Mouse (Mus musculus) midbrain, embryonic 10.5 days (tissue): ENCODE measurements around the gene Hmgb1. TPM values are rescaled to one million over a fixed set of nuclear protein-coding genes. Genes with fewer than 3 reads are reported as not detected.

Experiments
- DNase-seq: peaks from one replicate; pipeline ENCODE4 v3.0.0-alpha.2; 2017; ENCODE audit warnings: low spot score
- H3K27ac ChIP-seq: fragments of 300-500 bp; sonication (generic); replicated peaks from 2 replicates; pipeline ENCODE4 v1.5.1; 2016; ENCODE audit warnings: mild to moderate bottlenecking
- H3K27me3 ChIP-seq: fragments of 300-500 bp; sonication (generic); 2 replicates; pipeline ENCODE4 v1.6.1; 2016; ENCODE audit warnings: low read depth, mild to moderate bottlenecking; ENCODE audit not compliant: poor library complexity, severe bottlenecking
- H3K36me3 ChIP-seq: fragments of 300-500 bp; sonication (generic); 2 replicates; pipeline ENCODE4 v1.6.1; 2016; ENCODE audit warnings: mild to moderate bottlenecking, moderate library complexity
- H3K4me1 ChIP-seq: fragments of 300-500 bp; sonication (generic); 2 replicates; pipeline ENCODE4 v1.6.1; 2016
- H3K4me3 ChIP-seq: fragments of 300-500 bp; sonication (generic); 2 replicates; pipeline ENCODE4 v1.5.1; 2016; ENCODE audit warnings: mild to moderate bottlenecking, moderate library complexity
- H3K9me3 ChIP-seq: fragments of 300-500 bp; sonication (generic); replicated peaks from 2 replicates; pipeline ENCODE4 v1.6.1; 2016; ENCODE audit warnings: mild to moderate bottlenecking
- WGBS: fragments of 180-500 bp; shearing (Covaris S2); methylation state at CpG from one replicate; pipeline ENCODE4 v1.1.7; 2016; 5-methylcytosine and 5-hydroxymethylcytosine counted together
- polyA plus RNA-seq: library from polyadenylated mRNA; unstranded; fragments of >200 nt; fragmentation: Nextera tagmentation; extraction: Ambion mirVana; gene quantifications from 2 replicates; pipeline ENCODE4 v1.2.1, GENCODE M21; 2016

Gene Hmgb1
- polyA plus RNA-seq, 1 experiment from 2014 or later: 1,420 TPM

DNA sequence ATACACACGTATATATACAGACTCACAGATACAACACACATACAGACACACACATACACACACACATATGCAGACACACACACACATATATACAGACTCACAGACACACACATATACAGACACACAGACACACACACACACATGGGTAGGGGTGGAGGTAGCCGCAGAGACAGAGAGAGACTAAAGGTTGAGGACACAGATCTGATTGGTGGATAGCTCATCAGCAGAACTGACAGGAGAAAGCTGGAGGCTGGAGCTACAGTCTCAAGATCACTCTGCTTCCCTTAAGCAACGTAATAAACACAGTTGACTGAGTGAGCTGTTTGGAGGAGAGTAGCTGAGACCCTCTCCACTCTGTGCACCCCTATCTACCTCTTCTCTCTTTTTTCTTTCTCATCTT lies 75.1 kb downstream of the Hmgb1 start:
- H3K4me1 ChIP-seq: peaks cover 13% of the 10 kb centered on the region
- no peaks in the 10 kb centered on the region for H3K36me3 ChIP-seq
- H3K9me3 ChIP-seq: no peaks in the 10 kb centered on the region
- DNase-seq: no peak
- no peaks in the 10 kb centered on the region for H3K27me3 ChIP-seq
- no peak overlapping the region for H3K4me3 ChIP-seq
- no peak overlapping the region for H3K27ac ChIP-seq
- WGBS: 84% methylated on average over 3 of the region's 3 CpGs

DNA sequence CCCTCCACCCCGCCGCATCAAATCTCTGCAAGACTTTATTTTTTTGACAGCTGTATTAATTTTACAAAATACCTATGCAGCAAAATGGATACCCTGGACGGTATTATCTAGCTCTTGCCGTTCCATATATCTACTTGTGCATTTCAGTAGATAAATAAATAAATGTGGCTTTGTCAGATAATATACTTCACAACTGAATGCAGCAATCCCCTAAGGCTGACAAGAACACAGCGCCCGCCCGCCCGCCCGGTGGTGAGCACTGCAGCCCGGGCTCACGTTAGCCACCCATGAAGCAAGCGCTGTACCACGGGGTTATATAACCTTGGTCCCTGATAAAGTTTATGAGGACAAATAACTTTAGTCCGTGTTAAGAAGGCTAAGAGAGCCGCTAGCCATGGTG lies 76.1 kb downstream of the Hmgb1 start:
- H3K4me3 ChIP-seq: no peak overlapping the region
- DNase-seq: no peak
- no peaks in the 10 kb centered on the region for H3K27me3 ChIP-seq
- H3K9me3 ChIP-seq: no peaks in the 10 kb centered on the region
- no peaks in the 10 kb centered on the region for H3K36me3 ChIP-seq
- no peak overlapping the region for H3K27ac ChIP-seq
- H3K4me1 ChIP-seq: peaks cover 13% of the 10 kb centered on the region
- 91% methylated on average over 15 of the region's 15 CpGs for WGBS

DNA sequence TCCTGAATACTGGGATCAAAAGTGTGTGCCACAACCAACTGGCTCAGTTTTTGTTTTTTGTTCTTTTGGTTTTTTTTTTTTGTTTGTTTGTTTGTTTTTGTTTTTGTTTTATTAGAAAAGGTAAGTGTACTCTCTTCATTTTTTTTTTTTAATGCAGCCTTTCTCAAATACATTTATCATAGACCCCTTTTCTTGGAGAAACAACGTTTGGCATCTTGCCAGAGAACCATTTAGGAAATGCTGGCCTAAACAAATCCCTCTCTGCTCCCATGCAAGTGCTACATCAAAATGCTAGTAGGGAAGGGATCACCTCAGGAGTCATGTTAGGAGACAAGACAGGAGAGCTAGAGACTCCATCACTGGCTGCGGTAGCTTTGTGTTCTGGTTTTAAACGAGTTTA lies 76.7 kb downstream of the Hmgb1 start:
- WGBS: 76% methylated on average over 3 of the region's 3 CpGs
- no peak overlapping the region for H3K4me3 ChIP-seq
- DNase-seq: no peak
- no peak overlapping the region for H3K27ac ChIP-seq
- H3K4me1 ChIP-seq: peaks cover 13% of the 10 kb centered on the region
- H3K27me3 ChIP-seq: no peaks in the 10 kb centered on the region
- H3K36me3 ChIP-seq: no peaks in the 10 kb centered on the region
- no peaks in the 10 kb centered on the region for H3K9me3 ChIP-seq

DNA sequence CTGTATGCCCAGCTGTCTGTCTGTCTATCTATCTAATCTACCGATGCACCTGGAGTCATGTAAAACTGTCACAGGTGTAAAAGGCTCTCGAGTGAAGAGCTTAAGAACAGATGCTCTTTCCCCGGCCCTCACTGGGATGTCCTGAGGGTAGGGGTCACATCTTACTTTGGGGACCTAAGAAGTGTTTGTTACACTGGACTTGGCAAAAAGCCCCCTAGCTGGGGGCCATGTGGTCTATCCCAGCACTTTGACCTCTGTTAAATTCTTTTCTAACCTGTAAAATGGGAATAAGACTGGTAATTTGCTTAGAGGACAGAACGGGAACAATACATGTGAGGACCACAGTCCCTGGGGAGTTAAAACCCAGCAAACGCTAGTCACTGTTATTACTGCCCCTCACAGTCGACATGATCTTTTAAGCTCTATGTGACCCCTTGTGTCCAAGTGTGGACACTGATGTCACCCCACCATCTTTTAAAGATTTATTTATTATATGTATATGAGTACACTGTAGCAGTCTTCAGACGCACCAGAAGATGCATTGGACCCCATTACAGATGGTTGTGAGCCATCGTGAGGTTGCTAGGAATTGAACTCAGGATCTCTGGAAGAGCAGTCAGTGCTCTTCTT lies 80.1 kb downstream of the Hmgb1 start:
- no peak for DNase-seq
- no peaks in the 10 kb centered on the region for H3K36me3 ChIP-seq
- no peak overlapping the region for H3K27ac ChIP-seq
- no peaks in the 10 kb centered on the region; the same call in 1 of the 2 replicates for H3K9me3 ChIP-seq
- H3K4me1 ChIP-seq: peaks cover 3% of the 10 kb centered on the region; the same call in 1 of the 2 replicates
- WGBS: 85% methylated on average over 8 of the region's 8 CpGs
- no peak overlapping the region for H3K4me3 ChIP-seq
- H3K27me3 ChIP-seq: no peaks in the 10 kb centered on the region

DNA sequence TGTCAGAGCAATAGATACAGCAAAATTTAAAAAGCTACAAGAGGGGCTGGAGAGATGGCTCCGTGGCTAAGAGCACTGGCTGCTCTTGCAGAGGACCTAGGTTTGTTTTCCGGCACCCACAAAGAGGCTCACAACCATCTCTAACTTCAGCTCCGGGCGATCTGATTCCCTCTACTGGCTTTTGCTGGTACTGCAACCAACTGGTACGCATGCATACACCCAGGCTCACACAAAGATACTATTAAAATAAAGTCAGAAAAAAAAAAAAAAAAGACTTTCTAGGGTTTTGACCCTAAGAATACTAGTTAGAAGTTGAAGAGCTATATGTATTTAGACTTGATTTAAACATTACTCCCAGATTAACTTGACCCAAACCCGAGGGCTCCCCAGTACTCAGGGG lies 82.4 kb downstream of the Hmgb1 start:
- Histone ChIP-seq H3K27me3 (no peaks in the 10 kb centered on the region), H3K27ac (no peak overlapping the region), H3K4me3 (no peak overlapping the region), H3K9me3 (no peaks in the 10 kb centered on the region; the same call in 1 of the 2 replicates), H3K36me3 (no peaks in the 10 kb centered on the region), H3K4me1 (peaks cover 2% of the 10 kb centered on the region; the same call in 1 of the 2 replicates)
- DNase-seq: no peak
- WGBS: 81% methylated on average over 6 of the region's 6 CpGs

DNA sequence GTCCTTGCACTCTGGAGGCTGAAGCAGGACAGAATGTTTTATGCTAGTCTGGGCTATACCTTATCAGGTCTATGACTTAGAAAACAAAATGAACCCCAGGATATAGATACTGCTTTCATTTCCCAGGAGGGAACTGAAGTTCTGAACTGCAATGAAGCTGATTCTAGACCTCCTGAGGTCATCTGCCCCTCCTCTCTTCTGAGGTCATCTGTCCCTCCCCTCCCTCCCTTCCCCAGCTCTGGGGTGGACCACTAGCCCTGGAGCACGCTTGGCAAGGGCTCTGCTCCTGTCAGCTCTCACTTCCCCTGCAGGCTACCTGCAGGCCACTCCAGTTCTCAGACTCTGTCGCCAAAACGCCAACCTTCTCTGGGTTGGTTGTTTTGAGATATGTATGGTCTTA lies 84.2 kb downstream of the Hmgb1 start:
- H3K9me3 ChIP-seq: no peaks in the 10 kb centered on the region; the same call in 1 of the 2 replicates
- WGBS: 82% methylated on average over 3 of the region's 3 CpGs
- DNase-seq: no peak
- no peak overlapping the region for H3K27ac ChIP-seq
- H3K4me1 ChIP-seq: no peaks in the 10 kb centered on the region
- H3K36me3 ChIP-seq: no peaks in the 10 kb centered on the region
- H3K4me3 ChIP-seq: no peak overlapping the region
- H3K27me3 ChIP-seq: no peaks in the 10 kb centered on the region

DNA sequence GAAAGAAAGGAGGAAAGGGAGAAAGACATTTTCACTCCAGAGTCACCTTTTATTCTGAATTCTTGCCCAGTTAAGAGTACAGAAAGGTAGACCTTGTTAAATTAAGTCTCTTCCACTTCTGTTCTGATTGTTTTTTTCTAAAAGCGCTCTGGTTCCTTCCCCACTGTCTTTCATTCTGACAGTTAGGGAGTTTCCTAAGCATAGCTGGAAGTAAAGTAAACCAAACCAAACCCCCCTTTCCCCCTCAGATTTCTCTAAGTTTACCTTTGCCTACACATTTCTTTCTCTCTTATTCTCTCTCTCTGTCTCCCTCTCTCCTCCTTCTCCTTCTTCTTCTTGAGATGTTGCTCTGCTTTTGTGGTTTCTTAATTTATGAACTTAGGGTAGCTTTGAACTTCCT lies 85.3 kb downstream of the Hmgb1 start:
- H3K9me3 ChIP-seq: no peaks in the 10 kb centered on the region; the same call in 1 of the 2 replicates
- H3K4me1 ChIP-seq: no peaks in the 10 kb centered on the region
- DNase-seq: no peak
- 86% methylated on average over 1 of the region's 1 CpGs for WGBS
- no peaks in the 10 kb centered on the region for H3K27me3 ChIP-seq
- H3K4me3 ChIP-seq: no peak overlapping the region
- no peaks in the 10 kb centered on the region for H3K36me3 ChIP-seq
- H3K27ac ChIP-seq: no peak overlapping the region

DNA sequence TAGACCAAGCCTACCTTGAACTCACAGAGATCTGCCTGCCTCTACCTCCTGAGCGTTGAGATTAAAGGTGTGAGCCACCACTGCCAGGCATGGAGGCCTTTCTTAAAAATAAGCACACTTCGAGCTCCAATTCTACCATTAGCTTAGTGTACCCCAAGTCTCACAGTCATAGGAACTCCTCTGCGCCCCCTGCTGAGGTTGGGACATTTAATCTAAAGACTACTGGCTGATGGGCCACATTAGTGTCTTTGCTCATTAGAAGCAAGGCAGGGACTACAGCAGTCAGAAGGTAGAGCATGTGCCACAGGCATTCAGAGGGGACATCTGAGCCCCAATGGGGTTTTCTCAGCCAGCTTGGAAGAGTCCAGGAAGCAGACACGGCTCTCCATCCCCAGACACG lies 86.4 kb downstream of the Hmgb1 start:
- Histone ChIP-seq H3K4me1 (no peaks in the 10 kb centered on the region), H3K27me3 (no peaks in the 10 kb centered on the region), H3K4me3 (no peak overlapping the region), H3K27ac (no peak overlapping the region), H3K36me3 (no peaks in the 10 kb centered on the region), H3K9me3 (no peaks in the 10 kb centered on the region; the same call in 1 of the 2 replicates)
- DNase-seq: no peak
- 89% methylated on average over 5 of the region's 5 CpGs for WGBS

DNA sequence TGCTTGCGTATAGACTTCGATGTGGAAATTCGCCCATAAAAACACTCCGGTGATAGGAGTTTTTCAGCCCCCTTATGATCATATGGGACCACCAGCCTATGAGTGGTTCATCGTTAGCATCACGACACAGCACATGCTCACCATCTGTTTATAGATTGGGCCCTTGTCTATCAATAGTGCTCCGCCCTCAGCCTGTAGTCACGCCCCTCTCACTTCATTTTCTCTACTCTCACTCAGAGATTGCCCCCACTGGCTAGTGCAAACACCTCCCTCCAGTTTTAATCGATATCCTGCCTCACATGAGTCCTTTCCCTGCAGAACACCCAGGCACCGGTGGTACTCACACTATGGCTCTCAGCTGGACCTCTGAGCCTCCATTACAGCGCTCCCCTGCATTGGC lies 88.0 kb downstream of the Hmgb1 start:
- no peaks in the 10 kb centered on the region for H3K27me3 ChIP-seq
- H3K9me3 ChIP-seq: no peaks in the 10 kb centered on the region; the same call in 1 of the 2 replicates
- no peak overlapping the region for H3K27ac ChIP-seq
- no peak for DNase-seq
- H3K4me3 ChIP-seq: no peak overlapping the region
- H3K36me3 ChIP-seq: no peaks in the 10 kb centered on the region
- no peaks in the 10 kb centered on the region for H3K4me1 ChIP-seq
- 84% methylated on average over 11 of the region's 11 CpGs for WGBS

DNA sequence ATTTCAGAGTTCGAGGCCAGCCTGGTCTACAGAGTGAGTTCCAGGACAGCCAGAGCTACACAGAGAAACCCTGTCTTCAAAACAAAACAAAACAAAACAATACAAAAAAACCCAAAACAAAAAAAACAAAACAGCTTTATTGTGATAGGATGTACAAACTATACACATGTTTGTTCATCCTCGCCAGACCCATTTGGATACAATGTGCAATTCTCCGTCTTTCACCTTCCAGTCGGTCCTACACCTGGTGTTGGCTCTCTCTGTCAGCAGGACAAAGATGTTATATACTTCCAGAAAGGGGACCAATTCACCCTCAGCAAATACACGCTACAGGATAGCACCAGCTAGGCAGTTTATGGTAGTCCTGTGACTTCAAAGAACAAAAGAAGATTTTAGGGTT lies 91.4 kb downstream of the Hmgb1 start:
- 89% methylated on average over 5 of the region's 5 CpGs for WGBS
- Histone ChIP-seq H3K4me1 (no peaks in the 10 kb centered on the region), H3K9me3 (no peaks in the 10 kb centered on the region), H3K27ac (no peak overlapping the region), H3K27me3 (no peaks in the 10 kb centered on the region), H3K36me3 (no peaks in the 10 kb centered on the region), H3K4me3 (no peak overlapping the region)
- DNase-seq: no peak

DNA sequence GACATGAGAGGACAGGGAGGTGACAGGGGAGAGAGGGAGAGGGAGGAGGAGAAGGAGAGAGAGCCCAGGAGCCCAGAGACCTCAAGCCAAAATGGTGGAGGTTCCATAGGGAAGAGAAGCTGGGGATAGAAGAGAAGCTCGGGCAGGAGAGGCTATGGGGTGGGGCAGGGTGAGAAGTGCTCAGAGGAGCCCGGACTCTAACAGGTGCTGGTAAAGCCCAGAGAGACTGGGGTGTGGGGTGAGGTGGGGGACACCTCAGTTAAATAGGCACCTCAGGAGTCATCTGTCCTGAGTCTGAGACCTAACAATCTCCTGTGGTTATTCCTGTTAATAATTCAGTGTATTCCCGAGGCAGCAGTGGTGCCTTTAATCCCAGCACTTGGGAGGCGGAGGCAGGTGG lies 91.8 kb downstream of the Hmgb1 start:
- H3K27ac ChIP-seq: no peak overlapping the region
- H3K4me1 ChIP-seq: no peaks in the 10 kb centered on the region
- H3K4me3 ChIP-seq: no peak overlapping the region
- H3K27me3 ChIP-seq: no peaks in the 10 kb centered on the region
- no peaks in the 10 kb centered on the region for H3K9me3 ChIP-seq
- WGBS: 84% methylated on average over 4 of the region's 4 CpGs
- H3K36me3 ChIP-seq: no peaks in the 10 kb centered on the region
- no peak for DNase-seq

DNA sequence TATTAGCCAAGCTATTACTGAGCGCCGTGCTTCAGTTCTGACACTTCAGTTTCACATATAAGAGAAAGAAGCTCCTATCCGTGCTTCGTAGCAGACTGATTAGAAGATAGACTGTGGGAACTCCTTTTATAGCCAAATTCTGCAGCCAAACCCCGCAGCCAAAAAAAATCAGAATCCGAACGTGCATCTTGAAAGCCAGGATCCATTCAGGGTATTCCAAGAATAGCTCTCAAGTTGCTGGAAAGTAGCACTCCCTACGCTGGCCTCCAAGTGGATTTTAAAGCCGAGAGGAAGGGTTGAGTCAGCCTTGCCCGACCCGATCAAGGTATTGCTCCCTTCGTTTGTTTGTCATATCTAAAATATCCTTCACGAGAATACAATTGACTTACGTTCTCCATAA lies 93.0 kb downstream of the Hmgb1 start:
- 91% methylated on average over 14 of the region's 14 CpGs for WGBS
- H3K4me1 ChIP-seq: no peaks in the 10 kb centered on the region
- no peaks in the 10 kb centered on the region for H3K9me3 ChIP-seq
- H3K4me3 ChIP-seq: no peak overlapping the region
- H3K27me3 ChIP-seq: no peaks in the 10 kb centered on the region
- no peaks in the 10 kb centered on the region for H3K36me3 ChIP-seq
- DNase-seq: no peak
- H3K27ac ChIP-seq: no peak overlapping the region

DNA sequence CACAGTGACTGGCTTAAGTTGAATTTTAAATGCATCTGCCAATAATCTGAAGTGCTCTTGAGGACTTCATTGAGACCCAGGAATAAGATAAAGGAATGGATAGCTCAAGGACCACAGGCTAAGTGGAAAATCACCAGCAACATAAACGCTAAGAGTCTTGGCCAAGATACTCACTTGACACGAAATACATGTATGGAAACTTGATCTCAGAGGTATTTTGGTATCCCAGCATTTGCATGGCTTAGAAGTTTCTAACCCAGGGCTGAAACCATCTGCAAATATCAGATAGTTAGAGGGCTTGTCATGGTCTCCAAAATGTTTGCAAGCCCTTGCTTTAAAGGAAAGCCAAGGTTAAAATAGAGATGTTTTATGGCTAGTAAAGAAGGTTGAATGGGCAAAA lies 94.4 kb downstream of the Hmgb1 start:
- H3K27me3 ChIP-seq: no peaks in the 10 kb centered on the region
- no peak overlapping the region for H3K4me3 ChIP-seq
- H3K9me3 ChIP-seq: no peaks in the 10 kb centered on the region
- WGBS: 89% methylated on average over 2 of the region's 2 CpGs
- DNase-seq: no peak
- no peaks in the 10 kb centered on the region for H3K36me3 ChIP-seq
- H3K4me1 ChIP-seq: no peaks in the 10 kb centered on the region
- no peak overlapping the region for H3K27ac ChIP-seq

DNA sequence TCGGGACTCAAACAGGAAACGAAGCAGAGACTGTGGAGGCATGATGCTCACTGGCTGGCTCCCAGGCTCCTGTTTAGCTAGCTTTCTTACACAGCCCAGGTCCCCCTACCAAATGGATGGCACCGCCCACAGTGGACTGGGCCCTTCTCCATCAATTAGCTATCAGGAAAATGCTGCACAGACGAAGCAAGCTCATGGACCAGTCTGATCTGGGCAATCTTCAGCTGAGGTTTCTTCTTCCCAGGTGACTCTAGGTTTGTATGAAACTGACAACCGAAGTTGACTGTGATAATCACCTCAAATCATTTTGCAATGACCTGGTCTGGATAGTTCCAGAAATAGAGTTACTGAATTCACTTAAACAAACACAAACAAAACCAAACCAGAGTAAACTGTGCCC lies 94.8 kb downstream of the Hmgb1 start:
- WGBS: 93% methylated on average over 5 of the region's 5 CpGs

More for the DNA sequence above, 94.8 kb downstream of the Hmgb1 start:
- H3K4me3 ChIP-seq: no peak overlapping the region
- no peak overlapping the region for H3K27ac ChIP-seq
- no peaks in the 10 kb centered on the region for H3K9me3 ChIP-seq
- no peak for DNase-seq
- no peaks in the 10 kb centered on the region for H3K36me3 ChIP-seq
- H3K4me1 ChIP-seq: no peaks in the 10 kb centered on the region
- H3K27me3 ChIP-seq: no peaks in the 10 kb centered on the region
